Mouse (Mus musculus) retina, postnatal 7 days (tissue): Measurements from ENCODE around the gene Cpsf2.

Experiments
- DNase-seq: peaks from one replicate; pipeline ENCODE4 v3.0.0-alpha.2; 2012; ENCODE audit warnings: low read depth, low spot score

Gene Cpsf2

DNA sequence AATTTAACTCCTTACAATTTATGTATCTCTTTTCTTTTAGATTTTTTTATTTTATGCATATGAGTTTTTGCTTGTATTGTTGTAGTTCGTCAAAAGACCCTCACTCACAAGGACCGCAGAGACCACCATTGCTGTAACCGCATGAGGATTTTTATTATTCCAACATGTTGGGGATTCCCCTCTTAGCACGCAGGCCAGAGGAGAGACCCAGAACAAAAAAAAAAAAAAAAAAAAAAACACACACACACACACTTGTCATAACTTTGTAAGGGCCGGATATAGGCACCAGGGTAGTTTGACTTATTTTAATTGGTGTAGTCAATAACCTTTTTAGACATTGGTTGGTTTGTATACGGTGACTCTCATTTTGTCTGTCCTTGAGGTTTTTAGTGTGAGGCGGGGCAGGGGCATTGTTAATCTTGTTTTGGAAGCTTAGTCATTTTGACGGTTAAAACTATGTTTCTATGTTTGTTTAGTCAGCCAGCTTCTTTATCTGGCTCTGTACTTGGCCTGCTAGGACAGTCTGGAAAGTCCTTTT is 3.5 kb downstream of the Cpsf2 start:
- DNase-seq = no peak

DNA sequence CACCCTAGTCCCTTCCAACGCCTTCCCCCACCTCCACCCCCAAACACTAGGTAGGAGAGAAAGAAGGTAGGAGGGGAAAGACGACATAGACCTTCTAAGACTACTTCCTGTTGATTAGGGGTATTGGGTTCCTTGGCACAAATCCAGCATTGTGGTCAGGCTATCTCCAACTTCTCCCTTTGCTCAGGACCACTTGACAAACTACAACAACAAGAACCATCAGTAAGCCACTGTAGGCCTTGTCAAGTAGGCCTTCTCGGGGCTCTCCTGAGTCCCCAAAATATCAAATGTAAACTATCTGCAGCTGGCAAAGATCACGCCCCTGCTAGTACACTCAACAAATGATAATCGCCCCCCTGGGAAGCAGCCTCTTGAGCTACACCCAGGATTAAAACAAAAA is 4.5 kb downstream of the Cpsf2 start:
- no peak for DNase-seq

DNA sequence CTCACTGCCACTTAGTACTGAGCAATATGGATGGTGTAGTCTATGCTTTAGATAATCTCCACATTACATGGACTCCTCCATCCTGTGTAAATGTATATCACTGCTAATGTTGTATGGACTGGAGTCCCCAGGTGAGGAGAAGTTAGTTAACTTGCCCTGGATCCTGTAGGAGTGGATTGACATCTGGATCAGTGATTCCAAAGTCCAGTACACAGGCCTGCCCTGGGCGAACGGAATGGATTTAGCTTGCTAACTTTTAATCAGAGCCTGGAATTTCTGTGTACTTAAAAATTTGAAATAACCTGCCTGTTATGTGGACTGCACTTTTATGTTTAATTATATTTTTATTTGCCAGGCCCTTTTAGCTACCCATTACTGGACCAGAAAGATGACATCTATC is 5.8 kb downstream of the Cpsf2 start:
- no peak for DNase-seq

DNA sequence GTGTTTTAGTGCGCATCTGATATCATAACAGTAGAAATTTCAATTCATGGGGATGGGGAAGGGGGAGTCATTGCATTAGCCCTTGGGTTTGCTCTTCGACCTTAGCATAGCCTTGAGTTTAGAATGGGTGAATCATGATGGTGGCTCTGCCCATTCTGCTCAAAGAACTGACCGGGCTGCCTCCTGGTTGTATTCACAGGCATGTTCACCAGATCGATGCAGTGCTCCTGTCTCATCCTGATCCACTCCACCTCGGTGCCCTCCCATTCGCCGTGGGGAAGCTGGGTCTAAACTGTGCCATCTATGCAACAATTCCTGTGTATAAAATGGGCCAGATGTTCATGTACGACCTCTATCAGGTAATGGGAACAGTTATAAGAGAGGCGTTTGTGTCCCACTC is 7.2 kb downstream of the Cpsf2 start:
- no peak for DNase-seq

DNA sequence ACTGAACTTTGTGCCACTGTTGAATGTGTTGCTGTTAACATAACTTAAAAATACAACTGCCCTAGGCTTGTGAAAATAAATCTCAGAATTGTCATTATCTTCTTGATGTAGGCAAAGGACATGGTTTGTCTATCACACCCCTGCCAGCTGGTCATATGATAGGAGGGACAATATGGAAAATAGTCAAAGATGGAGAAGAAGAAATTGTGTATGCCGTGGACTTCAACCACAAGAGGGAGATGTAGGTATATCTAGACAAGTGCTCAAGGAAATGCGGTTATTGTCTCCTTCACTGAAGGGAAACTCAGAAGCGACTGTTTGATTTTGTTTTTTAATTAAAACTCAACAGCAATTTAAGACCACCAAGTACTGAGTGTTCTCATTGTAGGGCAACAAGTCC is 9.3 kb downstream of the Cpsf2 start:
- DNase-seq = peak; percentile 17

DNA sequence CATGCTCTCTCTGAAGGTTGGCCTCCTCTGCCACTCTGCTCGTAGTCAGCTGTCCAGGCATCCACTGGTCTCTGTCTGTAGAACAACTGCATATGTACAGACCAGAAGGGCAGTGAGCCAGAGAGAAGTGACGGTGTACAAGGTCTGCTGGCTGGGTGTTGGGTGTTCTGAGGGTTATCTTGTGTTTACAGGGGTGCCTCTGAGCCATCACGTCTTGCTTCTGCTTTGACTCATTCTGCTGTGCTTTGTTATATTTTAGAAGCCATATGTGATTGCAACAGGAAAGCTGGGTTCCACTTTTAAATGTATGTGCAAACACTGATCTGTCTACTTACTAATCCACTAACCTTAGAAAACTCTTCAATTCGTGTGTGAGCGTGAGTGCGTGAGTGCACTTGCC is 11.9 kb downstream of the Cpsf2 start:
- DNase-seq = no peak

DNA sequence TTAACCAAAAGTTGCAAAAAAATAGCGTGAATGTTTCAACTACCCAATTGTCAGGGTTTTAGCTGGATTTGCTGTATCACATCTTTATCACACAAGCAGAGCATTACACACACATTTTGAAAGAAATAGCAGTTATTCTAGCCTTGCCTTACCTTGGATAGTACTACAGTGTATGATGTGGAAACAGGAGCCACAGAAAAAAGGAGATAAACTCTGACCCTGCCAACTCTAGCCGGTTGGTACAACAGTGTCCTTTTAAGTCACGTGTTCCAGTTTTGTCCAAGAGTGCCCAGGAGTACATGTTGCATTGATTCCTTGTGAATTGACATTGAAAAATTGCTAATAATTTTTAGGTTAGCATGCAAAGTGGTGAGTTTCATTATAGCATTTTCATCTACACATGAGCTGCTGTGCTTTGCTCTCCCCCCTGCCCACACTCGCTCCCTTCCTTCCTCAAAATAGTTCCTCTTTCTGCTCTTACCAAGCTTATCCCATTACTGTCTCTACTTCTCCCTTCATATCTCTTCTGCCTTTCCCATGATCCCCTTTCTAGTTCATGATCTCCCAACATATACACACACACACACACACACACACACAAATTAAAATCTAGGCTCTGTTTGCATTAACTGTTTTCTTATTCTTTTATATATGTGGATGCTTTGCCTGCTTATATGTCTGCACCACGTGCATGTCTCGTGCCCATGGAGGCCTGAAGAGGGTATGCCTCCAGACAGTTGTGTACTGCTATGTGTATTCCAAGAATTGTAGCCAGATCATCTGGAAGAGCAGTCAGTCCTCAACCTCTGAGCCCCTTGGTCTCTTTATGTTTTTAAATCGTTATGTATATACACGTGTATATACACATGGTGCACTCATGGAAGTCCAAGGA is 19.0 kb downstream of the Cpsf2 start:
- DNase-seq = no peak

DNA sequence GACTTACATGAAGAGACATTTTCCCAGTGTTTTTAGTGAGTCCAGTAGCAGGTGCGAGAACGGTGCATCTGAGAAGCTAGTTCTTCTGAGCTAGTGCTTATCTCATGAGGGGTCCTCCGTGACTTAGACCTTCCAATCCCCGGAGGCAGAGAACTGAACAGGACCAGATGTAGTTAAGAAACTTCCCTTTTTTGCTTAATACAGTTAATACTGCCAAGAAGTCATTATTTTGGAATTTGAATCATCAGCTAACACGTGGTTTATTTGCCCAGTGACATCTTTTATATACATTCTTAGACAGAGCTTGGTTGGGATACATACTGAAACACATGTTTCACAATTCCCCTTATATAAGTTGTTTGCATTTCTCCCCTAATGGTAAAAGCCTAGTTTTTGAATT is 23.1 kb downstream of the Cpsf2 start:
- no peak for DNase-seq

DNA sequence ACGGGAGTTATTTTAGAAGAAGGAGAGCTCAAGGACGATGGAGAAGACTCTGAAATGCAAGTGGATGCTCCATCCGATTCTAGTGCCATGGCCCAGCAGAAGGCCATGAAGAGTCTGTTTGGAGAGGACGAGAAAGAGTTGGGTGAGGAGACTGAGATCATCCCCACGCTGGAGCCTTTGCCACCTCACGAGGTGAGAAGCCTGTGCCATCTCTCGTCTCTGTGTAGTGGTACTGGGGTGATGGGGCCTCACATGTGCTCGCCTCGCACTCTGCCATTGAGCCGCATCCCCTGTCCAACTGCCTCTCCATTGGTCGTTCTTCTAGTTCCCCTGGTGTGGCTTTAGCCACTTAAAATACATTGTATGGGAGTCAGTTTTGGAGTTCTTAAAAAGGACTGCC is 25.0 kb downstream of the Cpsf2 start:
- no peak for DNase-seq

DNA sequence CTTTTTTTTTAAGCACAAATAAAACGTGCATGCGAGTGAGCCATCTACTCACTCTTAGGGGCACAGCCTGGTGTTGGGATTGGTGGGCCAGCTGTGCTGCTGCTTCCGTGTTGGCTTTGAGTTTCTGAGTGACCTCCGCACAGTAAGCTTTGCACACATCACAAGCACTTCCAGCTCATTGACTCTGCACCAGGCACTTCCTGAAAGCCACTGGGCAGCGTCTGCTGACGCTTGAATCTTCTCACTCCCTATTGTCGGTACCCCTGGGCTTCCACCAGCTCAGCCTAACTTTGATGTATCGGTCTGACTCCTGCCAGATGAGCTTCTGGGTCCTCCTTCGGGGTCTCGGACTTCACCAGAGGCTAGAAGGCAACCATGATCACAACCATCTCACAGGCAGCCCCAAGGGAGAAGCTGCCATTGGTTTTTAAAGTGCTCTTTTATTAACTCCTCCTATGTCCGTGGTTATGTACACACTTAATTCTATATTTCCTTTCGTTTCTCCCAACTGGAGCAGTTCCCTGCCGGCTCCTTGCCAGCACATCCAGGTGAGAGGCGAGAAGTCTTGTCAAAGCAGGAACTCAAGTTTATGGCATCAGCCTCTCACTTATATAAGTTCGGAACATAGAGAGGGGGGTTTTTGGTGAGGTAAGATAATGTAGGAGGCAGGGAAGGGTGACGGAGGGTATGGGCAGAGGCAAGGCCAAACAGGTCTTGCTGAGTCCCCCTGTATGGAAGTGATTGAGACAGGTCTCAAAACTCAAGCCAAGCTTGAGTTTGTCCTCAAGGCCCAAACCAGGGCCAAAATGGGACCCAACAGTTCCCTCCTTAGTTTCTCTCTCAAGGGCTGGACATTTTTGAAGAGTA is 32.6 kb downstream of the Cpsf2 start:
- DNase-seq = no peak

DNA sequence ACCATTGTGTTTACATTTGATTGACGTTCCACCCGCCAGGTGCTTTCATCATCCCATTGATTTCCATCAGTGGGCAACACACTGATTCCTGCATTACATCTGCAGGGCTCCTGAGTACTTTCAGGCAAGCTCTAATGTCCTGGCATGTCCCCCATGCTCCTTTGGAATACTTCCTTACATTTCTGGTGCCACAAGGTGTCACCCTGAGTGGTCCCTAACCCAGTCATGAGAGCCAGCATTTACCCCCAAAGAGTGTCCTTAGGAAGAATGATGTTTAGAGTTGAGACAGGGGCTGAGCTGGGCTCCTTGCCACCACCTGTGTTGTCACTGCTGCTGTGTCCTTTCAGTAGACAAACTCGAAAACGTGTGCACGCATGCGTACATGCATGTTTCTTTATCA is 33.8 kb downstream of the Cpsf2 start:
- DNase-seq = no peak

DNA sequence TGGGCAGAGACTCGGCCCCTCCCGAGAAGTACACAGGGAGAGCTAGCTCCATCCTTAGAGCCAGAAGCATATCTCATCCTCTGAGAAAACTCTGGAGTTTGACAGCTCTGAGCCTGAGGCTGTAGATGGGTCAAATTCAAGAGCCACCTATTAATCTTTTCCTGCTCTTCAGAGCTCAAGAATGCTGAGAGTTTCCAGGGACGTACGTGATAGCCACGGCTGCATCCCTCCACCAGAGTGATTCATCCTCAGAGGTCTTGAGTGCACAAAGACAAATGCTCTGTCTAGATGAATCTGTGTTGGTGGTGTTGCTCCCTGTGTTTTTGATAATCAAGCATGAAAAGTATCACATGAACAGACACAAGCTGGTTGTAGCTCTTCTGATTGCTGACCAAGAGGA is 38.6 kb downstream of the Cpsf2 start:
- no peak for DNase-seq

DNA sequence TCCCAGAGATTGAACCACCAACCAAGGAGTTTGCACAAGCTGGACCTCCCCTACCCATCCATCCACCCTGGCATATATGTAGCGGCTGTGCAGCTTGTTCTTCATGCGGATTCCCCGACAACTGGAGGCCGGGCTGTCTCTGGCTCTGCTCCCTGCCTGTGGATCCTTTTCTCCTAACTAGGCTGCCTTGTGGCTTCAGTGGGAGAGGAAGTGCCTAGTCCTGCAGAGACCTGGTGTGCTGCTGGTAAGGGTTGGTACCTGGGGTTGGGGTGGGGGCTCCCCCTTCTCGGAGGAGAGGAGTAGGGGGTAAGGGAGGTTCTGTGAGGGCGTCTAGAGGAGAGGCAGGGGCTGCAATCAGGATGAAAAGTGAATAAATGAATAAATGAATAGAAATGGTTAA is 39.3 kb downstream of the Cpsf2 start:
- no peak for DNase-seq

DNA sequence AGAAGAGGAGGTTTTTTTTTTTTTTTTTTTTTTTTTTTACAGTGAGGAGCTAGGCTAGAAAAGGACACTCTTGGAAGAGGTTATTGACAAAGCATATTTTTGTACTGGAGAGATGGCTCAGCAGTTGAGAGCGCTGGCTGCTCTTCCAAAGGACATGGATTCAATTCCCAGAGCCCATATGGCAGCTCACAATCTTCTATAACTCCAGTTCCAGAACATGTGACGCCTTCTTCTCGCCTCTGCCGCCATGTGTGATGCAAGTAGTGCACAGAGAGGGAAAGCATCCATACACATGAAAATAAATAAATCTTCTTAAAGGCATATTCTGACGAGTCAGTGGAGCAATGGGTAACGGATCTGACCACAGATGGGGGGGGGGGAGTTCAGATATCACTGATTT is 46.1 kb downstream of the Cpsf2 start:
- DNase-seq = no peak

DNA sequence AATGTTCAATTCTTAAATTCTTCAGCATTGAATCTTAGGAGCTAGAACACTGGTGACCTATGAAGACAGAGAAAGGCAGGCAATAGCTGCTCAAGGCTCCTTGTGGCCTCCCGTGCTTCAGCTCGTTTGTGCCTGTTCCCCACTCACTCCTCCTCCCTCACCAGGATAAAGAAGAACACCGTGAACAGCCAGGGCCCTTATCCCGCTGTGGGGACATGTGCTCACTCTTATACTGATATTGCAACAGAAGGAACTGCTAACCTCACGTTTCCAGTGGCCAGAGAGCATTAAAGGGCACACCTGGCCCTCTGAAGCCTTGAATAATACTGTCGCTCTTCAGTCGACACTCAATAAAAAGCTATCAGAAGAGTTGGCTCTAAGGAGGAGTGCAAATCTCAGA is 53.4 kb downstream of the Cpsf2 start:
- no peak for DNase-seq

DNA sequence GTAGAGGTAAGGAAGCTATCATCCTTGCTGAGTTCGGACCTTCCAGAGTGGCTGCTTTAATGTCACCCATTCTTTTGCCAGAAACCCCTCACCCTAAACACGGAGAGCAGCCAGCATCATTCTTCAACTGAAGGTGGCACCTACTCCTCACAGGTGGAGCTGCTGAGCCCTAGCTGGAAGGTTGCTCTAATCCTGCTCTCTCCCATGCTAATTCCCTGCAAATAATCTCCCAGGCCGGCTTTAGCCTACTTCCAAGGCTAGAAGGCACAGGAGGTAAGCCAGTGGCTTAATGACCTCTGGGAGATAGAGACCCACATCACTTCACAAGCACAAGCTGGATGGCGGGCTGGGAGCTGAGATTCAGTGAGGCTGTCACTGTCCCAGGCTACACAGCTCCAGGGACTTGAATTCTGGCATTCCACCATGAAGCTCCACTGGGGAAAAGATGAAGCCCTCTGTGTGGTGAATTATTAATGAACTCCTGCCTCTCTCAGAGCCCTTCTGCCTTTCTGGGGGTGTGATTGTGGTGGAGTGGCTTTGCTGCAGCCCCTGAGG is 54.2 kb downstream of the Cpsf2 start:
- DNase-seq = peak; percentile 84

DNA sequence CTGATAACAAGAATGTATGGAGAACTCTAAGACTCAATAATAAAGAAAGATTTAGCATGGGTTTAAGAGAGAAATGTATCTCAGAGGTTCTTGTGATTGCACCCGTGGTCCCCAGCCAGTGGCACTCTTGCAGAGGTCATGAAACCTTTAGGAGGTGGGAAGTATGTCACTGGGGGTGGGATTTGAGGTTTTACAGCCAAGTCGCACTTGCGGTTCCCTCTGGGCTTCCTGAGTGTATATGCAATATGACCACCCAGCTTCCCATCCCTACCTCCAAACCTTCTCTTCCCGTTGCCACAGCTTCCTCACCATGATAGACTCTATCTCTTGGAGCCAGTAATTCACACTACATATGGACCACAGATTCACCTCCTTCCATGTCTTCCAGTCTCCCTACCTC is 59.1 kb downstream of the Cpsf2 start:
- DNase-seq = no peak

DNA sequence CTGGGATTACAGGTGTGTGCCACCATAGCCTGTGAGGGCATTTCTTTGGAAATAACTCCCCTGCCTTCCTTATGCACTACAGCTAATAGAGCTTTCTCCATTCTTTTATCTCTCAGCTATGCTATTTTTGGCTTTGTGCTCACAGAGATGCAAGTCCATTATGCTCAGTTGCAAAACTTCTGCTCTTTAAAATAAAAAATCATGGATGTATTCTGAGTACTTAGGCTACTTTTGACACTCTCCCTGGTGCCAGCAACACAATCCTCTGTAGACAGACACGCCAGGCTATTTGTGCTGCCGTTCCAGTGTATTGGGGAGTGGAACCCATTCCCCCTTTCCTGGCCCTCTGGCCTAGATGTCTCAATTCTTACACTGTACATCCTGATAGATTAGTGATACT is 64.1 kb downstream of the Cpsf2 start:
- no peak for DNase-seq

DNA sequence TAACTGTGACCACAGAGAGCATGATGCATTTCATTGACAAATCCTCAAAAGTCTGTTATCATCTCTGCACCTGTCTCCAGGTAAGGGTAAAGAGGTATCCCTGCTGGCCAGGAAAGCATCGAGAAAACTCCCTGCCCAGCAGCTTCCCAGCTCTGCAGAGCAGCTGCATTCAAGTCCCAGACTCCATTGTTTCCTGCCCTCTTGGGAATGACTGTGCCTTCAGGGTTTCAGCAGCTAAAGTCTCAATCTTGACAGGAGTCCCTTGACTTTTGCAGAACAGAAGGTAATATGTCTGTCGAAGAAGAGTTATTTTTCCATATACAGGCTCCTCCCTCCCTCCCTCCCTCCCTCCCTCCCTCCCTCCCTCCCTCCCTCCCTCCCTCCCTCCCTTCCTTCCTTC is 65.9 kb downstream of the Cpsf2 start:
- no peak for DNase-seq

DNA sequence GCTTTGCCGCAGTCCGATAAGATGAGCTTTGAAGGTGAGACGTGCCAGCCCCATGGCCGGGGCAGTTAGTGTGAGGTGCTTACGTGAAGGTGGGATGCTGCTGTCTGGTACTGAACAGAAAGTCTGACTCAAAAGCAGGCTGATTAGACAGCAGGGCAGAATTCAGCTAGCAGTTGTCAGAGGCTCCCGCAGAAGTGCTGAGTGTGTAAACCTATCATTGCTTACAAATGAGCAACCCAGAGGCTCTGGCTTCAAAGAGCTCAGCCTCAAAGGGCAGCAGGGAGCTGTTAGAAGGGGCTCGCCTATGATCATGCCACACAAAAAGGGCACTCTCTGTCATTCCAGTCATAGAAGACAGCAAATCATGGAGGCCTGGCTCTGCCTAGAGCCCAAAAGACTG is 66.5 kb downstream of the Cpsf2 start:
- no peak for DNase-seq

DNA sequence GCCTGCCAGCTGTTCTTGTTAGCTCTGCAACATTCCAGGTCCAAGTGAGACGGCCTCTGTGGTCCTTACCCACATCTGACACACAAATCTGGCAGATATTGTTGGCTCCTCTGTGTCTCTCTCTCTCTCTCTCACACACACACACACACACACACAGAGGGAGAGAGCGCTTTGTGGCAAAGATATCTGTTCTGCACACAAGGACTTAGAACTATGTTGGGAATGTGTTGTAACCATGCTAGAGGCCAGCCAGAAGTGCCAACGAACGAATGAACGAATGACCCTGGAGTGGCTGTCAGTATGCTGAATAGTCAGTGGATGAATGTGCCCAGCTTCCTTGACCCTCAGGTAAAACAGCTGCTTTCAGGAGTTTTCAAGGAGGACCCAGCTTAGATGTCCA is 68.1 kb downstream of the Cpsf2 start:
- no peak for DNase-seq

DNA sequence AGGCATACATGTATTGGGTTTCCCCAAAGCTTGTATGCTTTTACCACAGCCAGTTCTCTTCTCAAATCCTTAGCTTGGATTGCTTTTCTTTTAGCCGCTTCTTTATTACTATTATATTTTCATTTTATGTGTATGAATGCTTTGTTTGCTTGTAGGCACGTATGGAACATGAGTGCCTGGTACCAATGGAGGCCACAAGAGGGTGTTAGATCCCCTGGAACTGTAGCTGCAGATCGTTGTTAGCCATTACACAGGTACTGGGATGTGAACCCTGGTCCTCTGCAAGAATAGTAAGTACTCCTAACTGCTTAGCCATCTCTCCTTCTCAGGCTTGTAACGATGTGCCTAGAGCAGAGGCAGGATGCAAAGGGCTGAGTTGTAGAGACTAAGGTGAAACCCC is 78.4 kb downstream of the Cpsf2 start:
- DNase-seq = no peak
